Mouse (Mus musculus): ENCODE measurements around the gene Anxa2. TPM values are rescaled to one million over a fixed set of nuclear protein-coding genes. Genes with fewer than 3 reads are reported as not detected.

Gene Anxa2
- total RNA-seq, 1 experiment, result 344 TPM

DNA sequence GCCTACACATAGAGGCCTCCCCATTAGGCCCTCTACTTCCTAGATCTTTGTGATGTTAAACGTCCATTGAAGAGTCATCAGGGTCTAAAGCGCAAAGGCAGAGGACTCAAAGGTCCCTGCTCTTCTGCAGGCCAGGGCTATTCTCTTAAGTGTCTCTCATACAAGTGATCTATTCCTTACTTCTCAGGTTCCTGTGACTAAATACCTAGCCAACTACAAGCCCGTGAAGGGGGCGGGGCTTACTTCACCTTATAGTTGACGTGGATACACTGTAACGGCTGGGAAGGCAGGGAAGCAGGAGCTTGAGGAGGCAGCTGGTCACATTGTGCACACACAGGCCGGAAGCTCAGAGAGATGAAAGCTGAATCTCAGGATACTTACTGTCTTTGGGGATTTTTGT, 6.5 kb downstream of the Anxa2 start:
- DNase-seq (ENCODE audit: low read depth, low spot score), result no peak
- Histone ChIP-seq H3K4me3 (ENCODE audit: insufficient read depth in 1 of 2, low read depth in 1 of 2, low read length in 2 of 2, poor library complexity in 1 of 2, severe bottlenecking in 1 of 2) (no peak overlapping the region), H3K9me3 (ENCODE audit: control insufficient read depth, insufficient read depth, low read depth, low read length) (no peaks in the 10 kb centered on the region), H3K4me1 (ENCODE audit: control insufficient read depth in 2 of 2, insufficient read depth in 2 of 2, low read length in 2 of 2, poor library complexity in 1 of 2) (peaks cover 11 to 30% of the 10 kb centered on the region in 2 experiments), H3K9ac (ENCODE audit: insufficient read depth, low read depth, low read length, poor library complexity, severe bottlenecking) (no peak overlapping the region), H3K36me3 (ENCODE audit: control insufficient read depth, insufficient read depth, low read length, poor library complexity, severe bottlenecking) (no peaks in the 10 kb centered on the region), H3K27ac (ENCODE audit: insufficient read depth, low read depth, low read length, poor library complexity, severe bottlenecking) (no peak overlapping the region)
- TF ChIP-seq CHD2 (IDR thresholded peaks at IDR 0.05; ENCODE audit: low read depth, low read length) (no peak), MAFK (IDR thresholded peaks at IDR 0.05; ENCODE audit: insufficient read depth, low read depth, low read length) (no peak), HCFC1 (IDR thresholded peaks at IDR 0.05; ENCODE audit: borderline replicate concordance, insufficient read depth, low read length) (no peak), ZC3H11A (IDR thresholded peaks at IDR 0.05; ENCODE audit: borderline replicate concordance, low read depth, low read length) (no peak), ZNF384 (IDR thresholded peaks at IDR 0.05; ENCODE audit: low read depth, low read length) (no peak)
- in situ Hi-C loops (cut with MboI; ENCODE audit: low sequenced_read_pairs in 2 of 2, unreplicated experiment in 2 of 2), result no loop called here

- in situ Hi-C loops (cut with MboI; ENCODE audit: low sequenced_read_pairs in 2 of 2, unreplicated experiment in 2 of 2), result no loop called here
- Histone ChIP-seq H3K4me1 (ENCODE audit: control insufficient read depth in 2 of 2, insufficient read depth in 2 of 2, low read length in 2 of 2, poor library complexity in 1 of 2) (peaks cover 11 to 15% of the 10 kb centered on the region in 2 experiments), H3K27ac (ENCODE audit: insufficient read depth, low read depth, low read length, poor library complexity, severe bottlenecking) (no peak overlapping the region), H3K36me3 (ENCODE audit: control insufficient read depth, insufficient read depth, low read length, poor library complexity, severe bottlenecking) (peaks cover 2% of the 10 kb centered on the region; the same call in 1 of the 2 replicates), H3K4me3 (ENCODE audit: insufficient read depth in 1 of 2, low read depth in 1 of 2, low read length in 2 of 2, poor library complexity in 1 of 2, severe bottlenecking in 1 of 2) (no peak overlapping the region), H3K9me3 (ENCODE audit: control insufficient read depth, insufficient read depth, low read depth, low read length) (no peaks in the 10 kb centered on the region), H3K9ac (ENCODE audit: insufficient read depth, low read depth, low read length, poor library complexity, severe bottlenecking) (no peak overlapping the region)
- TF ChIP-seq CHD2 (IDR thresholded peaks at IDR 0.05; ENCODE audit: low read depth, low read length) (no peak), ZNF384 (IDR thresholded peaks at IDR 0.05; ENCODE audit: low read depth, low read length) (no peak), ZC3H11A (IDR thresholded peaks at IDR 0.05; ENCODE audit: borderline replicate concordance, low read depth, low read length) (no peak), MAFK (IDR thresholded peaks at IDR 0.05; ENCODE audit: insufficient read depth, low read depth, low read length) (no peak), HCFC1 (IDR thresholded peaks at IDR 0.05; ENCODE audit: borderline replicate concordance, insufficient read depth, low read length) (no peak)
- DNase-seq (ENCODE audit: low read depth, low spot score), result no peak
Measured at GRCm38 (mm10) chr9:69463046-69463445, 9.6 kb downstream of the Anxa2 start.

GRCm38 (mm10) chr9:69464109-69464756, 10.8 kb downstream of the Anxa2 start:
- Histone ChIP-seq H3K9ac (ENCODE audit: insufficient read depth, low read depth, low read length, poor library complexity, severe bottlenecking) (no peak overlapping the region), H3K36me3 (ENCODE audit: control insufficient read depth, insufficient read depth, low read length, poor library complexity, severe bottlenecking) (peaks cover 2% of the 10 kb centered on the region; the same call in 1 of the 2 replicates), H3K4me3 (ENCODE audit: insufficient read depth in 1 of 2, low read depth in 1 of 2, low read length in 2 of 2, poor library complexity in 1 of 2, severe bottlenecking in 1 of 2) (no peak overlapping the region), H3K9me3 (ENCODE audit: control insufficient read depth, insufficient read depth, low read depth, low read length) (no peaks in the 10 kb centered on the region), H3K4me1 (ENCODE audit: control insufficient read depth in 2 of 2, insufficient read depth in 2 of 2, low read length in 2 of 2, poor library complexity in 1 of 2) (peaks cover 5 to 10% of the 10 kb centered on the region in 2 experiments; a peak in 3 of 4 replicates), H3K27ac (ENCODE audit: insufficient read depth, low read depth, low read length, poor library complexity, severe bottlenecking) (no peak overlapping the region)
- no peak for DNase-seq (ENCODE audit: low read depth, low spot score)
- no peak for TF ChIP-seq ZC3H11A (IDR thresholded peaks at IDR 0.05; ENCODE audit: borderline replicate concordance, low read depth, low read length)
- TF ChIP-seq CHD2 (IDR thresholded peaks at IDR 0.05; ENCODE audit: low read depth, low read length), result no peak
- TF ChIP-seq MAFK (IDR thresholded peaks at IDR 0.05; ENCODE audit: insufficient read depth, low read depth, low read length), result no peak
- no peak for TF ChIP-seq ZNF384 (IDR thresholded peaks at IDR 0.05; ENCODE audit: low read depth, low read length)
- TF ChIP-seq HCFC1 (IDR thresholded peaks at IDR 0.05; ENCODE audit: borderline replicate concordance, insufficient read depth, low read length), result no peak
- in situ Hi-C loops (cut with MboI; ENCODE audit: low sequenced_read_pairs in 2 of 2, unreplicated experiment in 2 of 2), result no loop called here

- TF ChIP-seq HCFC1 (IDR thresholded peaks at IDR 0.05; ENCODE audit: borderline replicate concordance, insufficient read depth, low read length) (no peak), ZNF384 (IDR thresholded peaks at IDR 0.05; ENCODE audit: low read depth, low read length) (no peak), MAFK (IDR thresholded peaks at IDR 0.05; ENCODE audit: insufficient read depth, low read depth, low read length) (no peak), CHD2 (IDR thresholded peaks at IDR 0.05; ENCODE audit: low read depth, low read length) (no peak)
- H3K4me3 ChIP-seq (ENCODE audit: insufficient read depth in 1 of 2, low read depth in 1 of 2, low read length in 2 of 2, poor library complexity in 1 of 2, severe bottlenecking in 1 of 2), result no peak overlapping the region
- no peaks in the 10 kb centered on the region for H3K9me3 ChIP-seq (ENCODE audit: control insufficient read depth, insufficient read depth, low read depth, low read length)
- no peak overlapping the region for H3K9ac ChIP-seq (ENCODE audit: insufficient read depth, low read depth, low read length, poor library complexity, severe bottlenecking)
- peaks cover 2% of the 10 kb centered on the region; the same call in 1 of the 2 replicates for H3K36me3 ChIP-seq (ENCODE audit: control insufficient read depth, insufficient read depth, low read length, poor library complexity, severe bottlenecking)
- no peak overlapping the region for H3K27ac ChIP-seq (ENCODE audit: insufficient read depth, low read depth, low read length, poor library complexity, severe bottlenecking)
- in situ Hi-C loops (cut with MboI; ENCODE audit: low sequenced_read_pairs in 2 of 2, unreplicated experiment in 2 of 2), result no loop called here
- H3K4me1 ChIP-seq (ENCODE audit: control insufficient read depth in 2 of 2, insufficient read depth in 2 of 2, low read length in 2 of 2, poor library complexity in 1 of 2), result peaks cover 2 to 11% of the 10 kb centered on the region in 2 experiments; a peak in 3 of 4 replicates
- no peak for DNase-seq (ENCODE audit: low read depth, low spot score)
Measured at GRCm38 (mm10) chr9:69466098-69466497, 12.7 kb downstream of the Anxa2 start.
